Mouse (Mus musculus) right cerebral cortex, postnatal 25 days (tissue): ENCODE measurements at regions not wholly inside any gene's neighbourhood (a gene's known extent, or its start where the extent isn't known, plus 50 kb on each side); places are given as distances from the start of the nearest gene placed in this dataset.
A peak's percentile ranks its signal among the peaks of the same experiment; 100 is the strongest.

Experiments
- DNase-seq: peaks from one replicate; pipeline ENCODE4 v3.0.0; 2022

GRCm38 (mm10) chr19:56190222-56190621, 96.7 kb upstream of the Habp2 start:
- DNase-seq, result no peak

DNA sequence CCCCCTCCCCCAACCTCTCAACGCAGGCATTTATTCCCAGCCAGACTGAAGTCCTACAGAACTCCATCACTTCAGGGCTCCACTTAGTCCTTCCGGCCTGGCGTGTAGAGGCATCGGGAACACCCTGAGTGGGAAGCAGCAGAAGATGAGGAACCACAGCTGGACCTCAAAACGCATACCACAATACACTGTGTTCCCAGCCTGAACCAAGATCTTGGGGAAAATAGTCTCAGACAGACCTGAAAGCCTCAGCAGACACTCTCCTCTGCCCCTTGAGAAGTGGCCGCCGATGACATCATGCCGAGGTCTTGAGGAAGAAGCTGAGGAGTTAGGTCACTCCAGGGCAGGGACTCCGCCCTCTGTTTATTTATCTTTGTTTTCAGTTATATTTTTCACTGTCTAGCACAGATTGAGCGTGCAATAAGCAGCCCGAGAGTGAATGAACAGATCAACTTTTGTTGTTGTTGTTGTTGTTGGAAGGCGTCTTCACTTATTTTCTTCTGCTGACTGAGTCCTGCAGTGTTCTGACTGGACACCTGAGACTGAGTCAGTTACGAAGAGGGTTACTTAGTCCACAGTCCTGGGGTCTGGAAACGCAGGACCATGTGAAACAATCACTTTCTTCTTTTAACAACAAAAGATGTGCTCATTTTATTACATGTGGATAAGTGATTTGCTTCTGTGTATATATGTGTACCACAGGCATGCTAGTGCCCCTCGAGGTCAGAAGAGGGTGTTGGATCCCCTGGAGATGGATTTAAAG, 88.3 kb upstream of the Habp2 start:
- no peak for DNase-seq

GRCm38 (mm10) chr19:56199401-56200150, 87.4 kb upstream of the Habp2 start:
- no peak for DNase-seq

GRCm38 (mm10) chr19:56201007-56201682, 85.8 kb upstream of the Habp2 start:
- no peak for DNase-seq

- DNase-seq, result peak; percentile 9
These were observed 85.0 kb upstream of the Habp2 start for GRCm38 (mm10) chr19:56201738-56202480.

DNA sequence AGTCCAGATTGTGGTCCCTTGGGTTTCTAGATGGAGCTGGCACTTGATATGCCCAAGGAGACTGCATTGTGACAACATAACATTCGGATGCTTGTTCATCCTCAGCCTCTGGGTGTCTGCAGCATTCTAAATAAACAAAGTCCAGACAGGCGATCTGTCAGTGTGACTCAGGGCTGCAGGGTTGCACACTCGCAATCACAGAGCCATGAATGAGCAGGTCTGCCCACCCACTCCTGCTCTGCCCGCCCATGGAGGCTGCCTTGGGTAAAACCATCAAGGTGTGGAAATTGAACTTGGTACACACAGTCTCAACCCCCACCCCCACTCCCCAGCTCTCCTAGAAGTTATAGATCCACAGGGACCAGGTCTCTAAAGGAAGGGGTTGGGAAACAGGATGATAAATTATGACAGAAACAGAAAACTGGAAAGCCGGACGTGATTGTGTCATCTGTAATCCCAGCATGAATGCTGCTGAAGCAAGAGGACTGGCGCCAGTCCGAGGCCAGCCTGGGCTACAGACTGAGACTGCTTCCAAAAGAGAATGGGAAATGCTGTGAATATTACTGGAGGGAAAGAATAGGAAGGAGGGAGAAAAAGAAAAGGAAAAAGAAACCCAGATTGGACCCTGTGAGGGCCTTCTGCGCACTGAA, 84.3 kb upstream of the Habp2 start:
- no peak for DNase-seq

DNA sequence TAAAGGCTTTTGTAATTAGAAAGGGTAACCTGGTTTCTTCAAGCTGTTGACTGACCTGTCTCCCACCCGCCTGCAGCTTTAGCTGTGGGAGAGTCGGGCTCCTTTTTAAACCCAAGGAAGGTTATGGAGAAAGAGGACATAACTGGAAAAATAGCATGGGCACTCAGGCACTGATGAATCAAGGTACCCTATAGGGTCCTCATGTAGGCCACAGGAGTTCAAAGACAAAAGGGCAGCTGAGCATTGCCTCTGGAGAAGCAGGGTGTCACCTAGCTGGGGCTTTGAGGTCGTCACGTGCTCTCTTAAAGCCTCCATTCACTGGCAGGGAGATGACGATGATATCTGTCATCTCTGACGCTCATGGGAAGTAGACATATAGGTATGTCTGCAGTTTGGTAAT, 68.4 kb upstream of the Habp2 start:
- no peak for DNase-seq

- DNase-seq, result no peak
These were observed 66.1 kb upstream of the Habp2 start for GRCm38 (mm10) chr19:56220724-56221407.

DNA sequence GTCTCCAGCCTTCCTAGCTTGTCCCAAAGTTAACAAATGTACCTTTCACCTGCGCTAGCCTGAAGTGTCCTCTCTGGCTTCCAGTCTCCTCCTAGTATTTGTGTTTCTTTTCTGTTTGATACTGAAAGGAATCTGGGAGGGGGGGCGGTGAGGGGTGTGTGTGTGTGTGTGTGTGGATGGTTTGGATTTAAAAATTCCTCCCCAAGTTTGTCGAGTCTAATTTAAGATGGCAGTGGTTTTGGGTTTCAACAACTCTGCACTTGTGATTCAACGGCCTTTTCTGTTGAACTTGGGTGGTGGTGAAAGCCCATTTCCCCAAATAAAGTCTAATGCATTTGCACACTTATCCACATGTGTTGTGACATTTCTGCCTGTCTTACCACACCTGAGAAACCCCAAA, 64.4 kb upstream of the Habp2 start:
- DNase-seq, result no peak

GRCm38 (mm10) chr19:56225039-56225438, 61.9 kb upstream of the Habp2 start:
- no peak for DNase-seq

GRCm38 (mm10) chr19:56225518-56225917, 61.4 kb upstream of the Habp2 start:
- no peak for DNase-seq

- DNase-seq, result no peak
These were observed 58.4 kb upstream of the Habp2 start for GRCm38 (mm10) chr19:56228586-56228985.

GRCm38 (mm10) chr19:56231430-56231829, 55.5 kb upstream of the Habp2 start:
- no peak for DNase-seq

DNA sequence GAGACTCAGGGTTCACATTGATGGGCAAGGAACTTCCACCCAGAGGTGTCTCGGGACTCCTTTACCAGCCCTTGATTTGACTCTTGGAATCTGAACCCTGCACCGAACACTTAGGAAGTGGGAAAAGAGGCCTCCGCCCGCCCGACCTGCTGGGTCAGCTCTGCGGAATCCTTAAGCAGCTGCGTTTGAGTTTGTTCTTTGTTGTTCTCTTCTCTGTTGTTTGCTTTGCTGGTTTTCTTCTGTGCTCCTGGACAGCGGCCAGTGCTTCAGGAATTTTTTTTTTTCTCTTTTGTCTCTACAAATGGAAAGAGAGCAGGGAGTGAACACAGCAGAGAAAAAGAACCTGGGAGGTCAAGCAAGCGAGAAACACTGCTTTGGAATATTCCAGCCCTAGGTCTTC, 55.1 kb upstream of the Habp2 start:
- no peak for DNase-seq

DNA sequence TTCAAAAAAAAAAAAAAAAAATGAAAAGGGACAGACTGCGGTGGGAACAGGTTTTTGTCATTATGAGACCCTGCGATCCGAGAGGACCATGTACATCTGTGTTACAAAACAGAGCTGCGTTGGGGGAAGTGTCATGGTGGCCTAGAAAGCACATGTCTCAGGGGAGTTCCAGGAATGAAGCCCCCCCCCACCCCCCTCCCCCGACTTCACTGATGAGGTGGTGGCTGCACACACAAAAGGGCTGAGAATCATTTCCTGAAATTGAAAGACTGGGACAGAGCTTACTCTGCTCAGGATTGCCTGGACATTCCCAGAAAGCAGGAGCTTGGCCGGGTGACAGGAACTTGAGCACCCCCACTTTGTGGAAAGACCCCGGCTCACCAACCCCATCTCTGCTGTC, 54.7 kb upstream of the Habp2 start:
- no peak for DNase-seq

DNA sequence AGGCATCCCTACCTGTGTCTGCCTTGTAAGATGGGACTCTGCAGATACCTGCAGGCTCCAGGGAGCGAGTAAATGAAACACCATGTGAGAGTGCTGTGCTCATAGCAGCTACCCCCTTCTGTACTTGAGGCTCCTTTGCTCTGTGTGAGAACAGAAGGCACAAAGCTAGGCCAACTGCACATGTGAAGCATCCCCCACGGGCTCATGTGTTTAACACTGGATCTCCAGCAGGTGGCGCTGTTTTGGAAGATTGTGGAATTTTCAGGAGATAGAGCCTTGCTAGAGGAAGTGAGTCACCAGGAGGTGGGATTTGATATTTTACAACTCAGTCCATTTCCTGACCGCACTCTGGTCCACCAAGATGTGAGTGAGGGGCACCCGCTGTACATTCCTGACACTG, 54.0 kb upstream of the Habp2 start:
- no peak for DNase-seq

GRCm38 (mm10) chr19:56235040-56235439, 51.9 kb upstream of the Habp2 start:
- DNase-seq, result no peak
